Mouse (Mus musculus) MEL (cell line): ENCODE measurements around the gene Ccl26. TPM values are rescaled to one million over a fixed set of nuclear protein-coding genes. Genes with fewer than 3 reads are reported as not detected.
A peak's percentile ranks its signal among the peaks of the same experiment; 100 is the strongest.

Source experiments
- DNase-seq: peaks from one replicate; pipeline ENCODE4 v3.0.0; 2011; ENCODE audit warnings: low read depth, low spot score
- H3K27ac ChIP-seq: 2 replicates; pipeline ENCODE4 v1.5.1; 2012; ENCODE audit warnings: low read depth, mild to moderate bottlenecking, control low read depth, low read length, moderate library complexity; ENCODE audit not compliant: control insufficient read depth
- H3K27me3 ChIP-seq, 2 experiments: fragments of 150-350 bp in 1 of 2; sonication (generic) in 1 of 2; 2 replicates each; pipeline ENCODE4 v1.6.1; 2012; ENCODE audit warnings: low read length in 2 of 2, mild to moderate bottlenecking in 2 of 2, improper control_type of control experiment in 1 of 2, moderate library complexity in 1 of 2; ENCODE audit not compliant: insufficient read depth in 2 of 2, control insufficient read depth in 1 of 2
- H3K36me3 ChIP-seq, 2 experiments: 2 replicates each; pipeline ENCODE4 v1.6.1; 2012 to 2014; ENCODE audit warnings: low read length in 2 of 2, improper control_type of control experiment in 1 of 2, inconsistent platforms in 1 of 2, mild to moderate bottlenecking in 1 of 2; ENCODE audit not compliant: insufficient read depth in 2 of 2, control insufficient read depth in 1 of 2
- H3K4me1 ChIP-seq, 2 experiments: fragments of 150-350 bp in 1 of 2; sonication (generic) in 1 of 2; 2 replicates each; pipeline ENCODE4 v1.6.1; 2012; ENCODE audit warnings: low read length in 2 of 2, improper control_type of control experiment in 1 of 2, mild to moderate bottlenecking in 1 of 2; ENCODE audit not compliant: insufficient read depth in 2 of 2, control insufficient read depth in 1 of 2
- H3K4me3 ChIP-seq, 2 experiments: fragments of 150-350 bp in 1 of 2; sonication (generic) in 1 of 2; 2 replicates each; pipeline ENCODE4 v1.5.1; 2012; ENCODE audit warnings: low read depth in 2 of 2, low read length in 2 of 2, mild to moderate bottlenecking in 2 of 2, moderate library complexity in 2 of 2, control low read depth in 1 of 2, improper control_type of control experiment in 1 of 2; ENCODE audit not compliant: control insufficient read depth in 1 of 2, insufficient read depth in 1 of 2
- H3K79me2 ChIP-seq: 2 replicates; pipeline ENCODE4 v1.6.1; 2012; ENCODE audit warnings: mild to moderate bottlenecking, low read length, moderate library complexity; ENCODE audit not compliant: control insufficient read depth, poor library complexity, insufficient read depth
- H3K9ac ChIP-seq: 2 replicates; pipeline ENCODE4 v1.6.1; 2012; ENCODE audit warnings: low read depth, mild to moderate bottlenecking, control low read depth, low read length, moderate library complexity; ENCODE audit not compliant: control insufficient read depth, poor library complexity, severe bottlenecking
- H3K9me3 ChIP-seq: fragments of 150-350 bp; sonication (generic); replicated peaks from 2 replicates; pipeline ENCODE4 v1.6.1; 2012; ENCODE audit warnings: mild to moderate bottlenecking, low read length, improper control_type of control experiment, moderate library complexity; ENCODE audit not compliant: insufficient read depth
- CHD1 ChIP-seq: IDR thresholded peaks from 2 replicates; pipeline ENCODE4 v1.6.1; 2012; ENCODE audit warnings: low read depth, mild to moderate bottlenecking, inconsistent platforms, low read length, improper control_type of control experiment
- CTCF ChIP-seq, 3 experiments: IDR thresholded peaks in 2 of 3; conservative IDR thresholded peaks in 1 of 3; 2 replicates each; pipeline ENCODE4 v1.5.1; 2011 to 2012; ENCODE audit warnings: low read length in 3 of 3, low read depth in 2 of 3, mild to moderate bottlenecking in 2 of 3, improper control_type of control experiment in 1 of 3, inconsistent platforms in 1 of 3, mixed read lengths in 1 of 3, moderate library complexity in 1 of 3; ENCODE audit not compliant: control insufficient read depth in 1 of 3, insufficient read depth in 1 of 3, poor library complexity in 1 of 3, severe bottlenecking in 1 of 3
- E2F4 ChIP-seq: IDR thresholded peaks from 2 replicates; pipeline ENCODE4 v1.6.1; 2011; ENCODE audit warnings: low read depth, low read length, improper control_type of control experiment, borderline replicate concordance
- ELF1 ChIP-seq: IDR thresholded peaks from 2 replicates; pipeline ENCODE4 v1.6.1; 2014; ENCODE audit warnings: low read depth, mild to moderate bottlenecking, inconsistent platforms, low read length, improper control_type of control experiment, moderate library complexity
- KAT2A ChIP-seq: conservative IDR thresholded peaks from 2 replicates; pipeline ENCODE4 v1.6.1; 2012; ENCODE audit warnings: low read depth, low read length, improper control_type of control experiment, inconsistent platforms
- MAFK ChIP-seq: IDR thresholded peaks from 2 replicates; pipeline ENCODE4 v1.6.1; 2011; ENCODE audit warnings: low read depth, mild to moderate bottlenecking, low read length, improper control_type of control experiment, borderline replicate concordance
- MAX ChIP-seq: IDR thresholded peaks from 2 replicates; pipeline ENCODE4 v1.6.1; 2011; ENCODE audit warnings: low read length, improper control_type of control experiment
- MAZ ChIP-seq: IDR thresholded peaks from 2 replicates; pipeline ENCODE4 v1.6.1; 2012; ENCODE audit warnings: low read depth, mild to moderate bottlenecking, inconsistent platforms, low read length, improper control_type of control experiment
- MEF2A ChIP-seq: IDR thresholded peaks from 2 replicates; pipeline ENCODE4 v1.6.1; 2014; ENCODE audit warnings: low read depth, mild to moderate bottlenecking, inconsistent platforms, low read length, improper control_type of control experiment; ENCODE audit not compliant: poor library complexity, insufficient replicate concordance, severe bottlenecking; ENCODE audit errors: extremely low read depth
- NRF1 ChIP-seq: IDR thresholded peaks from 2 replicates; pipeline ENCODE4 v1.6.1; 2014; ENCODE audit warnings: low read depth, mild to moderate bottlenecking, inconsistent platforms, low read length, improper control_type of control experiment, moderate library complexity; ENCODE audit not compliant: poor library complexity, insufficient read depth, severe bottlenecking
- POLR2A ChIP-seq, 2 experiments: IDR thresholded peaks; 2 replicates each; pipeline ENCODE4 v1.6.1; 2011 to 2012; ENCODE audit warnings: low read length in 2 of 2, mild to moderate bottlenecking in 2 of 2, control low read depth in 1 of 2, improper control_type of control experiment in 1 of 2, low read depth in 1 of 2, moderate library complexity in 1 of 2; ENCODE audit not compliant: control insufficient read depth in 1 of 2, insufficient read depth in 1 of 2, poor library complexity in 1 of 2
- POLR2AphosphoS2 ChIP-seq: IDR thresholded peaks from 2 replicates; pipeline ENCODE4 v1.6.1; 2011; ENCODE audit warnings: low read length, improper control_type of control experiment
- POLR2AphosphoS5 ChIP-seq: IDR thresholded peaks from 2 replicates; pipeline ENCODE4 v1.6.1; 2012; ENCODE audit warnings: low read depth, borderline replicate concordance, mild to moderate bottlenecking, inconsistent platforms, low read length, moderate library complexity, mixed read lengths
- RAD21 ChIP-seq: IDR thresholded peaks from 2 replicates; pipeline ENCODE4 v1.6.1; 2011; ENCODE audit warnings: mild to moderate bottlenecking, low read depth, low read length, improper control_type of control experiment
- RCOR1 ChIP-seq: IDR thresholded peaks from 2 replicates; pipeline ENCODE4 v1.6.1; 2012; ENCODE audit warnings: low read depth, mild to moderate bottlenecking, inconsistent platforms, low read length, improper control_type of control experiment
- SIN3A ChIP-seq: IDR thresholded peaks from 2 replicates; pipeline ENCODE4 v1.6.1; 2012; ENCODE audit warnings: low read length, improper control_type of control experiment, inconsistent platforms
- SMC3 ChIP-seq: IDR thresholded peaks from 2 replicates; pipeline ENCODE4 v1.6.1; 2011; ENCODE audit warnings: low read depth, low read length, improper control_type of control experiment
- TAL1 ChIP-seq: IDR thresholded peaks from 2 replicates; pipeline ENCODE4 v1.6.1; 2012; ENCODE audit warnings: mild to moderate bottlenecking, inconsistent platforms, low read length, moderate library complexity, mixed read lengths
- ZC3H11A ChIP-seq: IDR thresholded peaks from 2 replicates; pipeline ENCODE4 v1.6.1; 2012; ENCODE audit warnings: low read depth, mild to moderate bottlenecking, inconsistent platforms, low read length, improper control_type of control experiment
- ZKSCAN1 ChIP-seq: IDR thresholded peaks from 2 replicates; pipeline ENCODE4 v1.6.1; 2012; ENCODE audit warnings: low read depth, mild to moderate bottlenecking, inconsistent platforms, low read length, improper control_type of control experiment, moderate library complexity
- polyA plus RNA-seq, 2 experiments: library from polyadenylated mRNA; stranded (reverse) in 1 of 2; unstranded in 1 of 2; fragments of >175 nt in 1 of 2; fragments of >200 nt in 1 of 2; gene quantifications; 2 replicates each; pipeline versions ENCODE4 v1.2.1 to v1.2.4; 2012; ENCODE audit warnings: low replicate concordance in 2 of 2, low read depth in 1 of 2; ENCODE audit not compliant: insufficient read length in 2 of 2, insufficient read depth in 1 of 2, missing spikeins in 1 of 2
- total RNA-seq: library from RNA; depleted of rRNA; stranded (reverse); fragments of 300-350 nt; gene quantifications from 2 replicates; pipeline ENCODE4 v1.2.3, GENCODE M21; 2012

Gene Ccl26
- total and polyA plus RNA-seq, 3 experiments = not detected

DNA sequence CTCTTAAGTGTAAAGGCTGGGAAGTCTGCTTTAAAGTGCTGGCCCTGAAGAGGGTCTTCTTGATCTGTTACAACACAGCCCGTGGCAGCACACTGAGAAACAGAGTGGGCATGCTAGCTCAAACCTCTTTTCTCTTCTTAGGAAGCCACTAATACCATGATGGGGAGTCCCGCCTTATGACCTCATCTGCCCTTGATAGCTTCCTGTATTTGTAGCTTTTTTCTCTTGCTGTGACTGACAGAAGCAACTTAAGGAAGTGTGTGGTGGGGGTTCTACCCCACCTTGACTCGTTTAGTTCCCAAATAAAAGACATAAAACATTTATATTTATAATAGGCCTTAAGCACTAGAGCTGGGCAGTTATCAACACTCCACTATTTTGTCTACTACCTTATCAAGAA lies 11.8 kb downstream of the Ccl26 start:
- H3K4me3 ChIP-seq = no peak overlapping the region
- DNase-seq = no peak
- no peaks in the 10 kb centered on the region for H3K36me3 ChIP-seq

DNA sequence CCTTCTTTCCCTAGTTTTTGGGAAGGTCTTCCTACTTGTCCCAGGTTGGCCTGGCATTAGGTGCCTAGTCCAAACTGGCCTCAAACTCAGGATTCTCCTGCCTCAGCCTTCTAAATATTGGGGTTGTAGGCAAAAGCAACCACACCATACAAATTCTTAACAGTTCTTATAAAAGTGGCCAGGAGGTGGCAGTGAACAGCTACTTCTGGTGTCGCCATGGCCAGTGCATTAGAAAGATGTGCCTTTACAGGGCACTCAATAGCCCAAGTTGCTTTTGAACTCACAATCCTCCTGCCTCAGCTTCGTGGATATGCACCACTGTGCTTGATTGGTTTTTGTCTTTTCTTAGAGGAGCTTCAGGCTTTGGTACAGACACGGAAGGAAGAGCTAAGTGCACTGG lies 12.5 kb downstream of the Ccl26 start:
- H3K27ac ChIP-seq = no peak overlapping the region
- no peaks in the 10 kb centered on the region for H3K36me3 ChIP-seq
- no peaks in the 10 kb centered on the region for H3K79me2 ChIP-seq
- peaks cover 18 to 20% of the 10 kb centered on the region in 2 experiments for H3K27me3 ChIP-seq
- TF ChIP-seq NRF1 = no peak
- no peak for TF ChIP-seq TAL1
- TF ChIP-seq CTCF (IDR thresholded peaks at IDR 0.05 in 2 of 3, conservative IDR thresholded peaks at IDR 0.05 in 1 of 3; ENCODE audit: control insufficient read depth in 1 of 3, insufficient read depth in 1 of 3, low read depth in 2 of 3, low read length in 3 of 3, poor library complexity in 1 of 3, severe bottlenecking in 1 of 3) = peak; percentile 44 to 66 (median 52)
- peak; percentile 70 for TF ChIP-seq SMC3
- peak; percentile 23; the same call in 1 of the 2 replicates for TF ChIP-seq ZC3H11A
- peak; percentile 61 for TF ChIP-seq RAD21
- H3K9ac ChIP-seq = no peak overlapping the region
- peak; percentile 49 for DNase-seq
- H3K4me3 ChIP-seq = no peak overlapping the region
- H3K9me3 ChIP-seq = no peaks in the 10 kb centered on the region
- no peaks in the 10 kb centered on the region for H3K4me1 ChIP-seq

More for the DNA sequence above, 11.8 kb downstream of the Ccl26 start:
- Histone ChIP-seq H3K9ac (no peak overlapping the region), H3K4me1 (no peaks in the 10 kb centered on the region), H3K9me3 (no peaks in the 10 kb centered on the region), H3K27me3 (peaks cover 18 to 20% of the 10 kb centered on the region in 2 experiments), H3K79me2 (no peaks in the 10 kb centered on the region), H3K27ac (no peak overlapping the region)
- TF ChIP-seq TAL1 (no peak), POLR2A (IDR thresholded peaks at IDR 0.05; ENCODE audit: control insufficient read depth in 1 of 2, insufficient read depth in 1 of 2, low read depth in 1 of 2, low read length in 2 of 2, poor library complexity in 1 of 2) (no peak), MAX (no peak), MAFK (no peak), ELF1 (no peak), NRF1 (no peak), E2F4 (no peak), RCOR1 (no peak), CHD1 (no peak), POLR2AphosphoS2 (no peak), MEF2A (no peak), ZC3H11A (no peak), ZKSCAN1 (no peak), KAT2A (no peak), SIN3A (no peak), POLR2AphosphoS5 (no peak), MAZ (no peak)
